Mouse (Mus musculus) thymus, adult 2 months (tissue): ENCODE data around the gene Supt3. TPM values are rescaled to one million over a fixed set of nuclear protein-coding genes. Genes with fewer than 3 reads are reported as not detected.

ENCODE experiments used
- DNase-seq: peaks from one replicate; pipeline ENCODE4 v3.0.0; 2021
- H3K27ac ChIP-seq: fragments of 200-500 bp; 2 replicates; pipeline ENCODE4 v1.5.1; 2012; ENCODE audit warnings: low read length, control low read depth; ENCODE audit not compliant: control insufficient read depth, insufficient read depth
- H3K27me3 ChIP-seq: fragments of 200-500 bp; 2 replicates; pipeline ENCODE4 v1.6.1; 2012; ENCODE audit warnings: mild to moderate bottlenecking, low read length, moderate library complexity, mixed read lengths; ENCODE audit not compliant: control insufficient read depth, insufficient read depth
- H3K36me3 ChIP-seq: fragments of 200-500 bp; 2 replicates; pipeline ENCODE4 v1.6.1; 2012; ENCODE audit warnings: mild to moderate bottlenecking, low read length, moderate library complexity; ENCODE audit not compliant: control insufficient read depth, insufficient read depth
- H3K4me1 ChIP-seq: fragments of 200-500 bp; replicated peaks from 2 replicates; pipeline ENCODE4 v1.6.1; 2012; ENCODE audit warnings: low read length; ENCODE audit not compliant: control insufficient read depth, insufficient read depth
- H3K4me3 ChIP-seq: fragments of 200-500 bp; 2 replicates; pipeline ENCODE4 v1.5.1; 2012; ENCODE audit warnings: mild to moderate bottlenecking, low read length, control low read depth, moderate library complexity; ENCODE audit not compliant: control insufficient read depth, insufficient read depth
- CTCF ChIP-seq: fragments of 200-500 bp; IDR thresholded peaks from 2 replicates; pipeline ENCODE4 v1.5.1; 2012; ENCODE audit warnings: mild to moderate bottlenecking, control low read depth, low read length, moderate library complexity, borderline replicate concordance; ENCODE audit not compliant: control insufficient read depth, poor library complexity, insufficient read depth; ENCODE audit errors: extremely low read depth
- POLR2A ChIP-seq: fragments of 200-500 bp; IDR thresholded peaks from 2 replicates; pipeline ENCODE4 v1.6.1; 2012; ENCODE audit warnings: mild to moderate bottlenecking, low read length, control low read depth, moderate library complexity; ENCODE audit not compliant: control insufficient read depth, poor library complexity, insufficient read depth; ENCODE audit errors: extremely low read depth
- WGBS: fragments of 180-500 bp; shearing (Covaris S2); methylation state at CpG from one replicate; pipeline ENCODE4 v1.1.7; 2018; 5-methylcytosine and 5-hydroxymethylcytosine counted together
- polyA plus RNA-seq: library from polyadenylated mRNA; depleted of rRNA; stranded (reverse); fragments of >200 nt; gene quantifications from 2 replicates; pipeline ENCODE4 v1.2.3, GENCODE M21; 2012; rRNA removed

Supt3 gene
- polyA plus RNA-seq, 1 experiment: 4.8 TPM

DNA sequence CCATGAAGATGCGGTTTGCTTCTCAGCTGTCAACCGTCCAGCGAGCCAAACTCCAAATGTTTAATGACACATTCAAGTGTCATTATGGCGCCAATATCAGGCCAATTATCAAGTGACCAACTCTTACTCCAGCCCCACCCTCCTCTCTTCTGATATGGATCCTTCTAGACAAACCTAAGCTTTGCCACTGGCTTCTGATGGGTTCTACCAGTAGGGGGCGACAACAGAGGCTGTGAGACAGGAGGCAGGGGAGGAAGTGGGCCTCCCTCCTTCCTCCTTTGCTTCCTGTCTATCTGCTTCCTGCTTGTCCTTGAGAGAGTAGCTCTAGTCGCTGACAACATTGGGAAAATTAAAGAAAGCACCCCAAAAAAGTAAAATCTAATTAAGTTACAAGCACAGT, 383.7 kb downstream of the Supt3 start:
- Histone ChIP-seq H3K4me3 (no peak overlapping the region), H3K4me1 (no peaks in the 10 kb centered on the region), H3K36me3 (no peaks in the 10 kb centered on the region), H3K27ac (no peak overlapping the region), H3K27me3 (no peaks in the 10 kb centered on the region)
- peak; percentile 24 for DNase-seq
- WGBS: 91% methylated on average over 6 of the region's 6 CpGs
- TF ChIP-seq CTCF (no peak), POLR2A (no peak)

DNA sequence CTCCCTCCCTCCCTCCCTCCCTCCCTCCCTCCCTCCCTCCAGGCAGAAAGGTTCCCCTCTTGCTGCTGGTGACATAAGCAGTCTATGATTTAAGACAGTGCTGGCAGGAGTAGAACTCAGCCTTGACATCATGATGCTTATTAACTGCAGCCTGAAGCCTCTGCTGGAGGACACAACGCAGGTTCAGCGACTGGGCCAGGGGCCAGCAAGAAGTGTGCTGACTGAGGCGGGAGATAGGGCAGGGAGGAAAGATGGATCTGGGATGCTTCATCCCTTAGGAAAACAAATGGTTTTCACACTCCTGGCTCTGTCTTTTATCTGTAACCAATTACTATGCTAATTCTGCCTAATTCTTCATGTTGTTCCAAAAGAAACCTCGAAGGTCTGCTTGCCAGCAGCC, 388.8 kb downstream of the Supt3 start:
- WGBS: 89% methylated on average over 4 of the region's 4 CpGs
- H3K4me3 ChIP-seq: no peak overlapping the region
- H3K36me3 ChIP-seq: no peaks in the 10 kb centered on the region
- H3K27me3 ChIP-seq: no peaks in the 10 kb centered on the region
- no peak for DNase-seq
- H3K27ac ChIP-seq: no peak overlapping the region
- H3K4me1 ChIP-seq: no peaks in the 10 kb centered on the region
- no peak for TF ChIP-seq POLR2A
- TF ChIP-seq CTCF: no peak

Other genes starting within 250 kb of the Supt3 start
- gene Runx2, start 37.6 kb downstream of the Supt3 start, polyA plus RNA-seq: 6.7 and 8.8 TPM in 2 replicates